Mouse (Mus musculus): ENCODE measurements around the gene Cuedc1.

GRCm38 (mm10) chr11:88122545-88122944 is 24.7 kb downstream of the Cuedc1 start:
- TF ChIP-seq POLR2A (IDR thresholded peaks at IDR 0.05; ENCODE audit: low read depth, low read length), result no peak
- TF ChIP-seq CTCF (conservative IDR thresholded peaks at IDR 0.05; ENCODE audit: insufficient read depth, insufficient read length, low read depth, low read length), result no peak

All from kidney, adult 2 months (tissue).